Comparison of ENCODE assay signal across 19 mouse cellular contexts in the genomic region with DNA sequence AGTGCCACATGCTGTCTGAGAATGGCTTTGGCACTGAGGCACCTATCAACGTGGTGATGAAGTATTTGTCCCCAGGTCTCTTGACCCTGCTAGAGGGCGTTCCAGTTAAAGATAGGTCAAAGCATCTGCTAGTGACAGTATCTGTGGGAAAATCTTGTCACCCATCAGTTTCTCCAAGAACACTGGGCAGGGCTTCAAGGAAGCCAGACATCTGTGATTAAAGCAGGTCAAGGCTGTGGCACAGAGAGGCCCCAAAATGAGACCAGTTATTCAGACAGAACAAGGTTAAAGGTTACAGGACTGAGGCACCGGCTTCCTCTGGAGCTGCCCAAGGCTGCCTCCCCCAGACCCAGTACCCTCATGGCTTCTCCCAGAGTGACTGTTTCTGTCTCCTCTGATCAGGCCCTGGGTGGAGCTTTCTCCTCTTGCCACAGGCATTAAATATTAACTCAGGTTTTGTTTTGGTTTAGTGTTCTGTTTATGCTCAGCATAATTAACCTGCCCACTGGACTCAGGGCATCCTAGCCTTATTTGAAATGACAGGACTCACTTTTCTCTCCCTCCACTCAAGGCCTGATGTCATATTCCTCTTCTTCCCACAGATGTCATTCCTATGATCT.
DNase-seq lines count a peak whose midpoint lies in the region; ATAC-seq lines count a peak whose summit lies in the region.
"Had no signal": no experiment of that assay in that cellular context is flagged by ENCODE, and none has a peak within 500 bp of the region (broad histone marks: within the 10 kb centered on the region; RNA-seq: fewer than 3 reads in every experiment).

No protein-coding gene starts in this region.

- H3K9me3 ChIP-seq in intestine, embryonic 14.5 days (ENCODE audit: control insufficient read depth, low read length) = no peaks in the 10 kb centered on the region
- H3K9me3 ChIP-seq in intestine, embryonic 15.5 days = no peaks in the 10 kb centered on the region
- H3K9me3 ChIP-seq in kidney, embryonic 14.5 days (ENCODE audit: control insufficient read depth, low read length) = no peaks in the 10 kb centered on the region
- H3K9me3 ChIP-seq: forebrain, embryonic 12.5 days; limb, embryonic 10.5 days had no signal

- H3K27me3 ChIP-seq in intestine, embryonic 14.5 days (replicated peaks; ENCODE audit: control insufficient read depth, insufficient read depth, low read length) = no peaks in the 10 kb centered on the region
- H3K27me3 ChIP-seq in intestine, embryonic 15.5 days (replicated peaks) = no peaks in the 10 kb centered on the region
- H3K27me3 ChIP-seq in kidney, embryonic 14.5 days (ENCODE audit: control insufficient read depth, insufficient read depth, low read length) = no peaks in the 10 kb centered on the region
- H3K27me3 ChIP-seq: forebrain, embryonic 12.5 days had no signal

- no peak overlapping the region for H3K4me3 ChIP-seq in intestine, embryonic 14.5 days (ENCODE audit: low read depth, low read length)
- no peak overlapping the region for H3K4me3 ChIP-seq in intestine, embryonic 15.5 days (replicated peaks)
- H3K4me3 ChIP-seq in kidney, embryonic 14.5 days (ENCODE audit: low read length) = no peak overlapping the region
- H3K4me3 ChIP-seq: forebrain, embryonic 12.5 days; heart, adult 2 months; left cerebral cortex, adult 2 months; limb, embryonic 10.5 days had no signal

- ATAC-seq in intestine, embryonic 14.5 days (replicated peaks; ENCODE audit: low FRiP score, low TSS enrichment, low read depth) = no peak
- no peak for ATAC-seq in intestine, embryonic 15.5 days
- peak; percentile 66; the same call in 1 of the 2 replicates for ATAC-seq in kidney, embryonic 14.5 days (ENCODE audit: low FRiP score, low TSS enrichment)
- ATAC-seq: liver, postnatal 0 days had no signal

- peak; percentile 38 for DNase-seq in intestine, embryonic 14.5 days (ENCODE audit: low spot score)
- peak; percentile 78 for DNase-seq in kidney, adult 18-20 months
- peak; percentile 61 to 86 for DNase-seq in kidney, postnatal 36 days
- DNase-seq in cerebellum, postnatal 36 days = no peak
- no peak for DNase-seq in c-Kit-positive CD71-positive TER-119-positive erythroid progenitor cells, embryonic 14.5 days (ENCODE audit: low spot score)
- DNase-seq: adrenal gland, postnatal 36 days; cerebellum, adult 2 months; gastrocnemius, postnatal 10 days; heart, adult 2 months; layer of hippocampus, adult 9-11 months; liver, postnatal 0 days; lung, postnatal 14 days; right cerebral cortex, postnatal 4 days; thymus, adult 2 months had no signal

- H3K36me3 ChIP-seq in intestine, embryonic 14.5 days (ENCODE audit: control insufficient read depth, insufficient read depth, low read length) = no peaks in the 10 kb centered on the region
- H3K36me3 ChIP-seq in intestine, embryonic 15.5 days = no peaks in the 10 kb centered on the region
- no peaks in the 10 kb centered on the region for H3K36me3 ChIP-seq in kidney, embryonic 14.5 days (ENCODE audit: control insufficient read depth, insufficient read depth, low read length)
- H3K36me3 ChIP-seq: forebrain, embryonic 12.5 days; limb, embryonic 10.5 days had no signal

- no peak overlapping the region for H3K4me2 ChIP-seq in intestine, embryonic 14.5 days (ENCODE audit: low read length)
- no peak overlapping the region for H3K4me2 ChIP-seq in intestine, embryonic 15.5 days (replicated peaks)
- H3K4me2 ChIP-seq in kidney, embryonic 14.5 days (replicated peaks; ENCODE audit: low read depth, low read length) = no peak overlapping the region
- H3K4me2 ChIP-seq: forebrain, embryonic 12.5 days had no signal

- H3K27ac ChIP-seq in intestine, embryonic 14.5 days (ENCODE audit: low read depth) = no peak overlapping the region
- H3K27ac ChIP-seq in intestine, embryonic 15.5 days = no peak overlapping the region
- 0 out of 2 replicates have a peak overlapping the region, but pooled peaks have one; percentile 24 for H3K27ac ChIP-seq in kidney, embryonic 14.5 days (ENCODE audit: low read depth, low read length)
- H3K27ac ChIP-seq: forebrain, embryonic 12.5 days; heart, adult 2 months; left cerebral cortex, adult 2 months; limb, embryonic 10.5 days had no signal

- 0 out of 2 replicates have a peak, but pooled peaks cover 6% of the 10 kb centered on the region for H3K4me1 ChIP-seq in intestine, embryonic 14.5 days (replicated peaks; ENCODE audit: control insufficient read depth, insufficient read depth, low read length)
- peaks cover 9% of the 10 kb centered on the region for H3K4me1 ChIP-seq in intestine, embryonic 15.5 days (replicated peaks)
- H3K4me1 ChIP-seq in kidney, embryonic 14.5 days (ENCODE audit: control insufficient read depth, insufficient read depth, low read length) = peaks cover 10% of the 10 kb centered on the region; the same call in 1 of the 2 replicates
- H3K4me1 ChIP-seq: forebrain, embryonic 12.5 days had no signal

- WGBS in intestine, embryonic 14.5 days = 33% methylated on average over 3 of the region's 3 CpGs
- WGBS in intestine, embryonic 15.5 days = 30% methylated on average over 3 of the region's 3 CpGs
- 20% methylated on average over 3 of the region's 3 CpGs for WGBS in kidney, embryonic 14.5 days

- no peak overlapping the region for H3K9ac ChIP-seq in intestine, embryonic 14.5 days (ENCODE audit: low read length)
- H3K9ac ChIP-seq in intestine, embryonic 15.5 days = no peak overlapping the region
- H3K9ac ChIP-seq in kidney, embryonic 14.5 days (ENCODE audit: low read depth, low read length) = no peak overlapping the region
- H3K9ac ChIP-seq: forebrain, embryonic 12.5 days; liver, postnatal 0 days had no signal

Comparison
In these comparisons a context has a peak if more than half of its experiments do, and no peak if none do; other contexts are left out.
1. DNase-seq: peak in intestine, embryonic 14.5 days (single experiment), kidney, adult 18-20 months (single experiment) and kidney, postnatal 36 days (2 of 2); none in cerebellum, postnatal 36 days (0 of 2) and c-Kit-positive CD71-positive TER-119-positive erythroid progenitor cells, embryonic 14.5 days (single experiment).